Mouse (Mus musculus): ENCODE results near the gene Rab5c.

Gene Rab5c

GRCm38 (mm10) chr11:100719893-100720292, 18.1 kb downstream of the Rab5c start:
- DNase-seq, result no peak

- DNase-seq, result no peak
Observed at GRCm38 (mm10) chr11:100719312-100719711, 18.7 kb downstream of the Rab5c start.

- DNase-seq, result no peak
Observed at GRCm38 (mm10) chr11:100718866-100719265, 19.1 kb downstream of the Rab5c start.

- no peak for DNase-seq
Observed at GRCm38 (mm10) chr11:100718462-100718861, 19.6 kb downstream of the Rab5c start.

- DNase-seq, result no peak
Observed at GRCm38 (mm10) chr11:100716649-100717048, 21.4 kb downstream of the Rab5c start.

GRCm38 (mm10) chr11:100714948-100715347, 23.1 kb downstream of the Rab5c start:
- DNase-seq, result no peak

- peak; percentile 62 for DNase-seq
Observed at GRCm38 (mm10) chr11:100714534-100714915, 23.5 kb downstream of the Rab5c start.

- DNase-seq, result no peak
Observed at GRCm38 (mm10) chr11:100713735-100714533, 24.1 kb downstream of the Rab5c start, which contains the start of gene Hspb9. Hspb9 (plus strand) TSS chr11:100713850.

- no peak for DNase-seq
Observed at GRCm38 (mm10) chr11:100713174-100713573, 24.8 kb downstream of the Rab5c start.

GRCm38 (mm10) chr11:100711783-100712615, 26.0 kb downstream of the Rab5c start, which contains the start of gene Kat2a:
Kat2a (minus strand) TSS chr11:100712465.
- peak; percentile 82 for DNase-seq

- no peak for DNase-seq
Observed at GRCm38 (mm10) chr11:100710977-100711376, 27.0 kb downstream of the Rab5c start.

- DNase-seq, result no peak
Observed at GRCm38 (mm10) chr11:100710528-100710927, 27.5 kb downstream of the Rab5c start.

- no peak for DNase-seq
Observed at GRCm38 (mm10) chr11:100709201-100709810, 28.7 kb downstream of the Rab5c start.

- DNase-seq, result no peak
Observed at GRCm38 (mm10) chr11:100705095-100705747, 32.8 kb downstream of the Rab5c start.

- no peak for DNase-seq
Observed at GRCm38 (mm10) chr11:100703851-100704531, 34.0 kb downstream of the Rab5c start, which contains the start of gene Dhx58. Dhx58 (minus strand) TSS chr11:100704271.

- no peak for DNase-seq
Observed at GRCm38 (mm10) chr11:100703366-100703765, 34.6 kb downstream of the Rab5c start.

- DNase-seq, result no peak
Observed at GRCm38 (mm10) chr11:100702906-100703305, 35.1 kb downstream of the Rab5c start.

- peak; percentile 49 for DNase-seq
Observed at GRCm38 (mm10) chr11:100702081-100702851, 35.7 kb downstream of the Rab5c start.

- DNase-seq, result no peak
Observed at GRCm38 (mm10) chr11:100701301-100701700, 36.7 kb downstream of the Rab5c start.

- no peak for DNase-seq
Observed at GRCm38 (mm10) chr11:100700710-100701109, 37.3 kb downstream of the Rab5c start.

GRCm38 (mm10) chr11:100697921-100698320, 40.1 kb downstream of the Rab5c start:
- no peak for DNase-seq
